Mouse (Mus musculus) liver, embryonic 14.5 days (tissue): Measurements from ENCODE around the gene Scn9a. TPM values are rescaled to one million over a fixed set of nuclear protein-coding genes. Genes with fewer than 3 reads are reported as not detected.

Experiments
- ATAC-seq: fragments of 200-750 bp; cut with Nextera tagmentation; 2 replicates; pipeline ENCODE4 v1.8.0; 2017; ENCODE audit warnings: moderate number of reproducible peaks, mild to moderate bottlenecking, moderate library complexity; ENCODE audit not compliant: insufficient read depth
- DNase-seq, 3 experiments: peaks; one replicate each; pipeline ENCODE4 v3.0.0-alpha.2; 2012 to 2013; ENCODE audit warnings: low read depth in 3 of 3, low spot score in 3 of 3
- H3K27ac ChIP-seq: fragments of 300-500 bp; sonication (generic); 2 replicates; pipeline ENCODE4 v1.5.1; 2014; ENCODE audit warnings: moderate library complexity, mild to moderate bottlenecking, control low read depth, inconsistent platforms
- H3K27me3 ChIP-seq: fragments of 300-500 bp; sonication (generic); 2 replicates; pipeline ENCODE4 v1.6.1; 2014; ENCODE audit warnings: mild to moderate bottlenecking, low read length, moderate library complexity; ENCODE audit not compliant: control insufficient read depth, insufficient read depth
- H3K36me3 ChIP-seq: fragments of 300-500 bp; sonication (generic); replicated peaks from 2 replicates; pipeline ENCODE4 v1.6.1; 2014; ENCODE audit warnings: low read depth; ENCODE audit not compliant: control insufficient read depth, insufficient read depth
- H3K4me1 ChIP-seq, 2 experiments: fragments of 200-500 bp in 1 of 2; fragments of 300-500 bp in 1 of 2; sonication (generic) in 1 of 2; replicated peaks; 2 replicates each; pipeline ENCODE4 v1.6.1; 2012 to 2014; ENCODE audit warnings: antibody characterized with exemption in 1 of 2, inconsistent platforms in 1 of 2, low read length in 1 of 2; ENCODE audit not compliant: control insufficient read depth in 2 of 2, insufficient read depth in 2 of 2
- H3K4me2 ChIP-seq: fragments of 300-500 bp; sonication (generic); 2 replicates; pipeline ENCODE4 v1.6.1; 2014; ENCODE audit warnings: low read depth, mild to moderate bottlenecking, control low read depth, moderate library complexity
- H3K4me3 ChIP-seq, 2 experiments: fragments of 200-500 bp in 1 of 2; fragments of 300-500 bp in 1 of 2; sonication (generic) in 1 of 2; 2 replicates each; pipeline ENCODE4 v1.5.1; 2012 to 2014; ENCODE audit warnings: low read depth in 2 of 2, low read length in 2 of 2, mild to moderate bottlenecking in 2 of 2, control low read depth in 1 of 2, inconsistent platforms in 1 of 2, moderate library complexity in 1 of 2; ENCODE audit not compliant: insufficient read depth in 1 of 2
- H3K9ac ChIP-seq: fragments of 300-500 bp; sonication (generic); replicated peaks from 2 replicates; pipeline ENCODE4 v1.6.1; 2014; ENCODE audit warnings: mild to moderate bottlenecking, control low read depth, moderate library complexity
- H3K9me3 ChIP-seq: fragments of 300-500 bp; sonication (generic); 2 replicates; pipeline ENCODE4 v1.6.1; 2016; ENCODE audit warnings: low read length, mixed read lengths; ENCODE audit not compliant: control insufficient read depth
- CTCF ChIP-seq: IDR thresholded peaks from 2 replicates; pipeline ENCODE4 v1.5.1; 2016; ENCODE audit warnings: antibody characterized with exemption, low read depth, control low read depth
- EP300 ChIP-seq: IDR thresholded peaks from 2 replicates; pipeline ENCODE4 v1.6.1; 2016; ENCODE audit warnings: antibody characterized with exemption, low read depth
- WGBS: fragments of 180-500 bp; shearing (Covaris S2); extraction: QIAGEN DNeasy Blood & Tissue Kit; methylation state at CpG from one replicate; pipeline ENCODE4 v1.1.7; 2014; ENCODE audit not compliant: insufficient replicate concordance; 5-methylcytosine and 5-hydroxymethylcytosine counted together
- polyA plus RNA-seq, 2 experiments: library from polyadenylated mRNA; depleted of rRNA in 1 of 2; stranded (reverse) in 1 of 2; unstranded in 1 of 2; fragments of >200 nt; fragmentation: Nextera tagmentation in 1 of 2; extraction: Ambion mirVana in 1 of 2; gene quantifications; 2 replicates each; pipeline versions ENCODE4 v1.2.1 to v1.2.3; 2012 to 2014

Gene Scn9a
- polyA plus RNA-seq, 2 experiments: under 0.01 TPM; not detected in 1

- no peak overlapping the region for H3K9ac ChIP-seq
- H3K27me3 ChIP-seq: no peaks in the 10 kb centered on the region
- H3K4me1 ChIP-seq: no peaks in the 10 kb centered on the region
- DNase-seq (no peak), ATAC-seq (no peak)
- no peak overlapping the region for H3K27ac ChIP-seq
- 10% methylated on average over 21 of the region's 21 CpGs for WGBS
- TF ChIP-seq CTCF (no peak), EP300 (no peak)
- H3K4me3 ChIP-seq: no peak overlapping the region
- H3K36me3 ChIP-seq: no peaks in the 10 kb centered on the region
- H3K4me2 ChIP-seq: no peak overlapping the region
- H3K9me3 ChIP-seq: no peaks in the 10 kb centered on the region
These were observed 194.8 kb downstream of the Scn9a start for GRCm38 (mm10) chr2:66439764-66440471.

GRCm38 (mm10) chr2:66436286-66436685 is 198.5 kb downstream of the Scn9a start:
- 58% methylated on average over 3 of the region's 3 CpGs for WGBS
- TF ChIP-seq CTCF (no peak), EP300 (no peak)
- no peaks in the 10 kb centered on the region for H3K27me3 ChIP-seq
- H3K4me1 ChIP-seq: no peaks in the 10 kb centered on the region
- no peak overlapping the region for H3K27ac ChIP-seq
- no peak overlapping the region for H3K9ac ChIP-seq
- H3K4me2 ChIP-seq: no peak overlapping the region
- no peaks in the 10 kb centered on the region for H3K9me3 ChIP-seq
- DNase-seq (no peak), ATAC-seq (no peak)
- no peak overlapping the region for H3K4me3 ChIP-seq
- no peaks in the 10 kb centered on the region for H3K36me3 ChIP-seq

Other genes with a start within 250 kb of the Scn9a start
- 0.01 and 0.02 TPM in 2 replicates for gene Scn1a, start 194.1 kb downstream of the Scn9a start, polyA plus RNA-seq (2012; rRNA removed)
- gene Scn1a, start 194.1 kb downstream of the Scn9a start, polyA plus RNA-seq (2014; fragmentation: Nextera tagmentation; extraction: Ambion mirVana): not detected in 2 replicates
- under 0.01 and 0.01 TPM in 2 replicates for gene Scn7a, start 150.0 kb upstream of the Scn9a start, polyA plus RNA-seq (2012; rRNA removed)
- 0.03 TPM in 1 of 2 replicates, not detected in the other for gene Scn7a, start 150.0 kb upstream of the Scn9a start, polyA plus RNA-seq (2014; fragmentation: Nextera tagmentation; extraction: Ambion mirVana)